Mouse (Mus musculus) yolk sac, embryonic 10.5 days (tissue): ENCODE measurements at regions not wholly inside any gene's neighbourhood (a gene's known extent, or its start where the extent isn't known, plus 50 kb on each side); places are given as distances from the start of the nearest gene placed in this dataset.
"Not testable (repeated sequence)": the region's sequence is repeated elsewhere in the genome, so short reads cannot be mapped to it uniquely, and the experiment has no call there.

Experiments
- DNase-seq: peaks from one replicate; pipeline ENCODE4 v3.0.0-alpha.2; 2017; ENCODE audit warnings: low spot score

GRCm38 (mm10) chr10:96253671-96254070, 117.3 kb downstream of the Gm5426 start:
- DNase-seq = no peak

- DNase-seq = no peak
These were observed 118.0 kb downstream of the Gm5426 start for GRCm38 (mm10) chr10:96254250-96254862.

GRCm38 (mm10) chr10:96257935-96258334, 121.5 kb downstream of the Gm5426 start:
- no peak for DNase-seq

GRCm38 (mm10) chr10:96259242-96259641, 122.8 kb downstream of the Gm5426 start:
- no peak for DNase-seq

GRCm38 (mm10) chr10:96259648-96260047, 123.2 kb downstream of the Gm5426 start:
- no peak for DNase-seq

GRCm38 (mm10) chr10:96263544-96263943, 127.1 kb downstream of the Gm5426 start:
- DNase-seq = peak; percentile 17

GRCm38 (mm10) chr10:96264433-96264832, 128.0 kb downstream of the Gm5426 start:
- no peak for DNase-seq

GRCm38 (mm10) chr10:96264866-96265265, 128.5 kb downstream of the Gm5426 start:
- DNase-seq = no peak

- DNase-seq = no peak
These were observed 129.8 kb downstream of the Gm5426 start for GRCm38 (mm10) chr10:96266100-96266735.

- no peak for DNase-seq
These were observed 131.2 kb downstream of the Gm5426 start for GRCm38 (mm10) chr10:96267603-96268002.

- no peak for DNase-seq
These were observed 137.4 kb downstream of the Gm5426 start for GRCm38 (mm10) chr10:96273607-96274365.

GRCm38 (mm10) chr10:96280149-96280548, 143.7 kb downstream of the Gm5426 start:
- DNase-seq = no peak

- no peak for DNase-seq
These were observed 149.1 kb downstream of the Gm5426 start for GRCm38 (mm10) chr10:96285407-96286093.

GRCm38 (mm10) chr10:96286094-96286485, 149.7 kb downstream of the Gm5426 start:
- no peak for DNase-seq

GRCm38 (mm10) chr10:96289005-96289404, 152.6 kb downstream of the Gm5426 start:
- DNase-seq = not testable (repeated sequence)

- no peak for DNase-seq
These were observed 157.2 kb downstream of the Gm5426 start for GRCm38 (mm10) chr10:96293622-96294021.

- DNase-seq = no peak
These were observed 158.3 kb downstream of the Gm5426 start for GRCm38 (mm10) chr10:96294666-96295065.

GRCm38 (mm10) chr10:96297658-96298057, 161.3 kb downstream of the Gm5426 start:
- DNase-seq = no peak

- DNase-seq = no peak
These were observed 162.2 kb downstream of the Gm5426 start for GRCm38 (mm10) chr10:96298566-96298965.

GRCm38 (mm10) chr10:96305701-96306100, 169.3 kb downstream of the Gm5426 start:
- DNase-seq = no peak

GRCm38 (mm10) chr10:96308713-96309445, 172.5 kb downstream of the Gm5426 start:
- DNase-seq = peak; percentile 57

- DNase-seq = no peak
These were observed 173.4 kb downstream of the Gm5426 start for GRCm38 (mm10) chr10:96309766-96310165.
